Mouse (Mus musculus) cortical plate, adult 2 months (tissue): ENCODE data around the gene Hist1h2bb.

ENCODE experiments used
- CTCF ChIP-seq: fragments of 200-500 bp; IDR thresholded peaks from 2 replicates; pipeline ENCODE4 v1.5.1; 2011; ENCODE audit warnings: mild to moderate bottlenecking, control low read depth, low read length; ENCODE audit not compliant: insufficient read depth; ENCODE audit errors: extremely low read depth
- POLR2A ChIP-seq: fragments of 200-500 bp; IDR thresholded peaks from 2 replicates; pipeline ENCODE4 v1.6.1; 2011; ENCODE audit warnings: mild to moderate bottlenecking, low read length, control low read depth; ENCODE audit not compliant: insufficient read depth; ENCODE audit errors: extremely low read depth

DNA sequence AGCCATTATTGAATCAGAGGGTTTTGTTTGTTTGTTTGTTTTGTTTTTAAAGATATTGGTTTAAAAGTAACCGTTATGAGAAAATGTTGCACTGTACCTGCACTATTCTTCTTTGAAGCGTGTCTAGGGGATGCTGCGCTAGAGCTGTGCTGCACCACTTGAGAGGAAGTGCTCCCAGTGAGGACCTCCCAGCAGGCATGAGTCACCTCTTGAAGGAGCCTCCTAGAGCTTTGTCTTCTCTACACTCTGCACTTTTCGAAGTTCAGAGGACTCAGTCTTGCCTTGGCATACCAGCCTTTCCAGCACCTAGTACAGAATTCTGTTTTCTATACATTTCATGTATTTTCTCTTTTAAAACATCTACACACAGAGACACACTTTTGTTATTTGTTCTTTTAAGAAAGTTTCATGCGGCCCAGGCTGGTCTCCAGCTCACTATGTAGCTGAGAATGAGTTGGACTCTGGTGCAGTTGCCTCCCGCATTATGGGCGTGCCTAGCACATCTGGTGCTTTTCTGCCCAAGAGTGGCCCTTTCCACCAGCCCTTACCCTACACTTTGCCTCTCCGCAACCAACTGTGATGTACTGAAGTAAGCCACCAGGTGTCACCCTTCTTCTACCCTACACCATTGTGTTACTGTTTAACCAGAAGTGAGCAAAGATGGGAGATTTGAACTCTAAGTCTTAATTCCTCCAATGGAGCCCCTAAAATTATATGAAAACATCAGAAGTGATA lies 45.6 kb upstream of the Hist1h2bb start:
- TF ChIP-seq POLR2A (no peak), CTCF (peak; percentile 81)
